Comparison of ENCODE assay signal across 20 mouse cellular contexts in genomic region chr9:7846667-7847199, GRCm38 (mm10). TPM values are rescaled to one million over a fixed set of nuclear protein-coding genes. Genes with fewer than 3 reads are reported as not detected.
A peak's percentile ranks its signal among the peaks of the same experiment; 100 is the strongest.
DNase-seq lines count a peak whose midpoint lies in the region; ATAC-seq and TF ChIP-seq lines count a peak whose summit lies in the region.
"Had no signal": no experiment of that assay in that cellular context is flagged by ENCODE, and none has a peak within 500 bp of the region (broad histone marks: within the 10 kb centered on the region; RNA-seq: fewer than 3 reads in every experiment).

No protein-coding gene starts in this region.

- no peak overlapping the region for H3K9ac ChIP-seq in hindbrain, postnatal 0 days (replicated peaks; ENCODE audit: low read length)
- H3K9ac ChIP-seq: embryonic facial prominence, embryonic 13.5 days; forebrain, embryonic 12.5 days; hindbrain, embryonic 14.5 days had no signal

- H3K36me3 ChIP-seq in splenic B cell, adult 2 months (ENCODE audit: control insufficient read depth, insufficient read depth, low read length, poor library complexity, severe bottlenecking) = peaks cover 7% of the 10 kb centered on the region; the same call in 1 of the 2 replicates
- no peaks in the 10 kb centered on the region for H3K36me3 ChIP-seq in hindbrain, postnatal 0 days (ENCODE audit: insufficient read depth, low read length)
- H3K36me3 ChIP-seq in limb, embryonic 10.5 days = peaks cover 12% of the 10 kb centered on the region
- H3K36me3 ChIP-seq: forebrain, embryonic 12.5 days; hindbrain, embryonic 10.5 days had no signal

- H3K9me3 ChIP-seq in hindbrain, postnatal 0 days (ENCODE audit: low read length) = no peaks in the 10 kb centered on the region
- no peaks in the 10 kb centered on the region for H3K9me3 ChIP-seq in limb, embryonic 10.5 days (replicated peaks)
- H3K9me3 ChIP-seq: embryonic facial prominence, embryonic 13.5 days; forebrain, embryonic 12.5 days; G1E; hindbrain, embryonic 10.5 days had no signal

- intact Hi-C loops in heart, postnatal 36 days (cut with DNase I) = no loop called here

- H3K4me1 ChIP-seq in hindbrain, postnatal 0 days (ENCODE audit: insufficient read depth, low read length) = no peaks in the 10 kb centered on the region
- H3K4me1 ChIP-seq in limb, embryonic 10.5 days = no peaks in the 10 kb centered on the region
- H3K4me1 ChIP-seq: embryonic facial prominence, embryonic 13.5 days; forebrain, embryonic 12.5 days; hindbrain, embryonic 10.5 days had no signal

- DNase-seq in heart, adult 11 months = peak; percentile 51
- DNase-seq in heart, postnatal 36 days = no peak
- DNase-seq in splenic B cell, adult 2 months (ENCODE audit: low read depth, low spot score) = peak; percentile 29
- DNase-seq in hindbrain, postnatal 0 days (ENCODE audit: low spot score) = no peak
- no peak for DNase-seq in urinary bladder, postnatal 25 days (ENCODE audit: low spot score)
- no peak for DNase-seq in limb, embryonic 10.5 days (ENCODE audit: low spot score)
- DNase-seq: adrenal gland, postnatal 14 days; cerebellum, adult 11-12 months; cerebellum, adult 9-10 months; cerebellum, postnatal 25 days; gastrocnemius, postnatal 10 days; heart, postnatal 10 days had no signal

- no peaks in the 10 kb centered on the region for H3K27me3 ChIP-seq in splenic B cell, adult 2 months (ENCODE audit: control insufficient read depth, insufficient read depth, low read length, poor library complexity, severe bottlenecking)
- H3K27me3 ChIP-seq in hindbrain, postnatal 0 days (ENCODE audit: insufficient read depth, low read length) = no peaks in the 10 kb centered on the region
- H3K27me3 ChIP-seq in limb, embryonic 10.5 days (ENCODE audit: low read depth, poor library complexity, severe bottlenecking) = no peaks in the 10 kb centered on the region
- H3K27me3 ChIP-seq: embryonic facial prominence, embryonic 13.5 days; forebrain, embryonic 12.5 days had no signal

- no peak for TF ChIP-seq CTCF in hindbrain, postnatal 0 days (IDR thresholded peaks at IDR 0.05; ENCODE audit: low read depth)

- H3K4me2 ChIP-seq in hindbrain, postnatal 0 days (ENCODE audit: low read depth, low read length) = no peak overlapping the region
- H3K4me2 ChIP-seq: embryonic facial prominence, embryonic 13.5 days; forebrain, embryonic 12.5 days; hindbrain, embryonic 14.5 days had no signal

- 94% methylated on average over 1 of the region's 1 CpGs for WGBS in hindbrain, postnatal 0 days
- 84% methylated on average over 1 of the region's 1 CpGs for WGBS in limb, embryonic 10.5 days

- ATAC-seq in activated CD4-positive, CD25-positive, alpha-beta regulatory T cell, adult 4 months = peak; percentile 43
- ATAC-seq in inflammation-experienced regulatory T-cells, adult 6 months = peak; percentile 41
- no peak for ATAC-seq in hindbrain, postnatal 0 days
- ATAC-seq: forebrain, embryonic 16.5 days had no signal

- H3K27ac ChIP-seq in hindbrain, postnatal 0 days = no peak overlapping the region
- H3K27ac ChIP-seq in limb, embryonic 10.5 days = no peak overlapping the region
- H3K27ac ChIP-seq: embryonic facial prominence, embryonic 13.5 days; forebrain, embryonic 12.5 days; hindbrain, embryonic 10.5 days; hindbrain, embryonic 14.5 days had no signal

- no peak overlapping the region for H3K4me3 ChIP-seq in hindbrain, postnatal 0 days (ENCODE audit: low read length)
- no peak overlapping the region for H3K4me3 ChIP-seq in limb, embryonic 10.5 days
- H3K4me3 ChIP-seq: embryonic facial prominence, embryonic 13.5 days; forebrain, embryonic 12.5 days; hindbrain, embryonic 10.5 days had no signal

RNA-seq across cellular contexts. Expression of gene Birc2, which starts 9.9 kb away (rescaled TPM):
- total RNA-seq in heart, postnatal 36 days (2021) = 10 to 100 TPM; 24.8 to 29.1 TPM
- polyA plus RNA-seq in activated CD4-positive, CD25-positive, alpha-beta regulatory T cell, adult 4 months (2017; shearing (Covaris generic)) = 10 to 100 TPM; 94.9 to 96.7 TPM
- polyA plus RNA-seq in inflammation-experienced regulatory T-cells, adult 6 months (2017; shearing (Covaris generic)) = 100 to 1,000 TPM; 110 to 127 (median 119) TPM
- total RNA-seq in hindbrain, postnatal 0 days (2014; rRNA removed) = 27.0 and 33.7 TPM in 2 replicates
- polyA plus RNA-seq in hindbrain, postnatal 0 days (2015; fragmentation: Nextera tagmentation; extraction: Ambion mirVana) = 28.8 and 29.5 TPM in 2 replicates
- 26.8 and 37.6 TPM in 2 replicates for polyA plus RNA-seq in limb, embryonic 10.5 days (2016; fragmentation: Nextera tagmentation; extraction: Ambion mirVana)

RNA-seq across cellular contexts. Expression of gene Birc3, which starts 26.3 kb away (rescaled TPM):
- total RNA-seq in heart, postnatal 36 days (2021) = 1 to 10 TPM; 6.8 to 9.4 TPM
- polyA plus RNA-seq in activated CD4-positive, CD25-positive, alpha-beta regulatory T cell, adult 4 months (2017; shearing (Covaris generic)) = 100 to 1,000 TPM; 111 to 118 TPM
- 100 to 1,000 TPM in 2 of 3 experiments, 10 to 100 TPM in 1; 87.6 to 134 (median 121) TPM for polyA plus RNA-seq in inflammation-experienced regulatory T-cells, adult 6 months (2017; shearing (Covaris generic))
- total RNA-seq in hindbrain, postnatal 0 days (2014; rRNA removed) = 3.5 and 4.0 TPM in 2 replicates
- 1.4 and 1.5 TPM in 2 replicates for polyA plus RNA-seq in hindbrain, postnatal 0 days (2015; fragmentation: Nextera tagmentation; extraction: Ambion mirVana)
- polyA plus RNA-seq in limb, embryonic 10.5 days (2016; fragmentation: Nextera tagmentation; extraction: Ambion mirVana) = 7.4 and 8.2 TPM in 2 replicates

Comparison
In these comparisons a context has a peak if more than half of its experiments do, and no peak if none do; other contexts are left out.
1. DNase-seq: peak in heart, adult 11 months (single experiment) and splenic B cell, adult 2 months (single experiment); none in heart, postnatal 36 days (0 of 2), hindbrain, postnatal 0 days (single experiment), urinary bladder, postnatal 25 days (single experiment) and limb, embryonic 10.5 days (single experiment).